Mouse (Mus musculus): ENCODE measurements at regions not wholly inside any gene's neighbourhood (a gene's known extent, or its start where the extent isn't known, plus 50 kb on each side); places are given as distances from the start of the nearest gene placed in this dataset.

- TF ChIP-seq CTCF (IDR thresholded peaks at IDR 0.05; ENCODE audit: control insufficient read depth, insufficient read depth, insufficient read length): no peak
- no peak for TF ChIP-seq MAX (IDR thresholded peaks at IDR 0.05)
- TF ChIP-seq MYOD1 (IDR thresholded peaks at IDR 0.05; ENCODE audit: control insufficient read depth, insufficient read length, low read depth): no peak
- no peak for TF ChIP-seq CEBPB (IDR thresholded peaks at IDR 0.05; ENCODE audit: low read depth)
Observed at GRCm38 (mm10) chr15:96113091-96113490, 174.2 kb upstream of the Arid2 start.

Measured in C2C12 (cell line).